Mouse (Mus musculus) small intestine, adult 2 months (tissue): ENCODE data around the gene Cobl.

ENCODE experiments used
- CTCF ChIP-seq: fragments of 200-500 bp; IDR thresholded peaks from 2 replicates; pipeline ENCODE4 v1.5.1; 2012; ENCODE audit warnings: low read depth, mild to moderate bottlenecking, control low read depth, inconsistent platforms, low read length, moderate library complexity, mixed read lengths; ENCODE audit not compliant: insufficient replicate concordance, insufficient read length; ENCODE audit errors: extremely low read depth
- POLR2A ChIP-seq: fragments of 200-500 bp; IDR thresholded peaks from 2 replicates; pipeline ENCODE4 v1.6.1; 2012; ENCODE audit warnings: low read depth, mild to moderate bottlenecking, control low read depth, inconsistent platforms, low read length, moderate library complexity

DNA sequence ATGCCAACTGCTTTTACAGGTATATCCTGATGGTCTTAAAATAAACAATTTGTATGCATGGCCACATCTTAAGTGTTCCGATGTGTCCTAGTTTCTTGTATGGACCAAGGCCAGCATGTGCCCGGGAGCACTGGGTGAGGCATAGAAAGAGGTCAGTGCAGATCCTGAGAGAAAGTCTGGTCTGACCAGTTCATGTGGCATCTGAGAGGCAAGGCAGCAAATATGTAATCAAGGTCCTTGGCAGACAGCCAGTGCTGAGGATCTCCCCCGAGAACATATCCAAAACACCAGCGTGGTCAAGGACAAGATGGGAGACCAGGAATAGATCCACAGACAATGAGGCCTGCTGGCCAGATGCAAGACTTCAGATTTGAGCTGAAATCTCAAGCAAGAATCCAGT, 81.8 kb downstream of the Cobl start:
- TF ChIP-seq CTCF (no peak), POLR2A (no peak)
